Mouse (Mus musculus) cerebellum, adult 11-12 months (tissue): Measurements from ENCODE around the gene Klhdc2.

Experiments used
- DNase-seq: peaks from one replicate; pipeline ENCODE4 v3.0.0; 2022

Klhdc2 gene

GRCm38 (mm10) chr12:69296511-69297410, at the start of gene Klhdc2:
Gene Klhdc2, plus strand, starts transcription at chr12:69296681.
- peak; percentile 92 for DNase-seq

DNA sequence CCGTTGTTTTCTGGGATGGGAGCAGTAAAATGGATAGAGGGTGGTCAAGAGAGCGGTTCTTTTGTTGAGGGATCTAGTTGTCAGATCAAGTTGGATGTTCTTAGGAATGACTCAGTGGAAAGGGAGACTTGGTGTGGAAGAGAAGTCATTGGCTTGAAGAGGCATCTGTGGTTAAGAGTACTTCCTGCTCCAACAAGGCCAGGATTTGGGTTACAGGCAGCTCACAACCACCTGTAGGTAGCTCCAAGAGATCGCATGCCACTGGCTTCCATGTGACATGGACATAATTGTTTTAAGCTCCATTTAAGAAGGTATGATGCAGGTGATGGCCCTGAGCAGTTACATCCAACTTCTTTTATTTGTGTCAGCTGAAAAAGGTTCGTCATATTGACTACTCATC, 46.7 kb upstream of the Klhdc2 start:
- no peak for DNase-seq

GRCm38 (mm10) chr12:69250756-69251155, 45.7 kb upstream of the Klhdc2 start:
- no peak for DNase-seq

- DNase-seq = no peak
These were observed 42.7 kb upstream of the Klhdc2 start for GRCm38 (mm10) chr12:69253806-69254205.

DNA sequence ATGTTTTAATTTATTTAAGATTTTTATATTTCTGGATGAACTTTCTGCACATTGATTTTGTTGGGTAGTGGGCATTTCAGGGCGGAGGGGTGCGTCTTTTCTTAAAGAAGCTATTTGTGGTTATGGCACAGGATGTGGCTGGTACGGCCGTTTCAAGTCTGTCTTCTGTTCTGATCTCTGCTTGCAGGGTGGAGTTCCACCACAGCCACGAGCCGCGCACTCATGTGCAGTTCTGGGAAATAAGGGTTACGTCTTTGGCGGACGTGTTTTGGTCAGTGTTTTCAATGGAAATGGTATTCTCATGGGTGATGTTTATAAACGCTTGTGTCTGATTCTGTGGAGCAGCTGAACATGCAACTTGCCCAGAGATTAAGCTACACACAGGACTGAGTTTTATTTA, 38.6 kb upstream of the Klhdc2 start:
- no peak for DNase-seq

DNA sequence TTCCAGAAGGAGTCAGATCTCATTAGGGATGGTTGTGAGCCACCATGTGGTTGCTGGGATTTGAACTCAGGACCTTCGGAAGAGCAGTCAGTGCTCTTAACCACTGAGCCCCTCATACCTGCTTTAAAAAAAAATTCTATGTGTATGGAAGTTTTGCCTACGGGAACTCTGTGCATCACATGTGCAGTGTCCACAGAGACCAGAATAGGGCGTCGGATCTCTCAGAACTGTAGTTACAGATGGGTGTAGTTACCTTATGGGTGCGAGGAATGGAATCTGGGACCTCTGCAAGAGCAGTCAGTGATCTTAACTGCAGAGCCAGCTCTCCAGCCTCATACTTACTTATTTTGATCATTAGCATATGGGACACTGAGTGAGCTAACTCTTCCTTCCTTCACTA, 34.2 kb upstream of the Klhdc2 start:
- no peak for DNase-seq

DNA sequence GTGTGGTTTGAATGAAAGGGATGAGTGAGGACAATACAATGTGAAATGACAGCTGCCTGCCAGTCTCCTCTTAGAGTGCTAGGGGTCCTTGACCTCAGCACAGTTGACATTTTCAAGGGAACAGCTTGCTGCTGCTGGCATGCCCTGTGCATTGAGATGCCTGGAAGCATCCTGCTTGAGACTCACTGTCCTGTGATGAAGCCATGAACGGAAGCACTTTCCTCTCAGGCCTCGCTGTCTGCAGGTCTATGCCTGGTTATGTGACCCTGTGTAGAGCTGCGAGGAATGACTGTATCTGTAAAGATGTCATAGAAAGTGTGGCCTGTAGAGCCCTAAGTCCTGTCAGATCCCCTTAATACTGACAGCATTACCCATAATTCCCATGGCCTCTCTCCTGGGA, 31.4 kb upstream of the Klhdc2 start:
- DNase-seq = no peak

- DNase-seq = no peak
These were observed 28.4 kb upstream of the Klhdc2 start for GRCm38 (mm10) chr12:69267956-69268632.

- no peak for DNase-seq
These were observed 27.5 kb upstream of the Klhdc2 start for GRCm38 (mm10) chr12:69268956-69269355.

DNA sequence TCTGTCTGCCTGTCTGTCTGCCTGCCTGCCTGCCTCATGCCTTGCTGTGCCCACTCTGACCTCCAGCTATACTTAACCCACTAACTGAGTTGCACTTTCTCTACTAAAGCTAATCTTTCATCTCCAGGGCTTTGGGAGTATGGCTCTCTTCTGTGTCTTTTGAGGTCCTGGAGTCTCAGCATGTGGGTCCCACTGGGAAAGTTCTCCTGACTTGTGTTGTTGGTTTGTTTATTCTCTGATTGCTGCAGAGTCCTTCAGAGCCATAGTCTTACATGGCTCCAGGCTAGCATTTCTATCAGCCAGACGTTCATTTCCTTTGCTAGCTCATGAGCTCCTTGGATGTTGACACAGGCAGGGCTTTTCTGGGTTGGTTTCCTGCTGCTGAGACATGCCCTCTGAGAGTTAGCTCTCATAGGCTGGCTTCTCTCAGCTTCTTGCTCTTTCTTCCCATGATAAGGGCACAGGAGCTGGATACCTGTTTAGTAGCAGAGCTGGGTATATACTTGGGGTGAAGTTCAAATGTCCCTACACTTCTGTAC, 16.5 kb upstream of the Klhdc2 start:
- DNase-seq = no peak

GRCm38 (mm10) chr12:69280915-69281314, 15.6 kb upstream of the Klhdc2 start:
- DNase-seq = no peak

DNA sequence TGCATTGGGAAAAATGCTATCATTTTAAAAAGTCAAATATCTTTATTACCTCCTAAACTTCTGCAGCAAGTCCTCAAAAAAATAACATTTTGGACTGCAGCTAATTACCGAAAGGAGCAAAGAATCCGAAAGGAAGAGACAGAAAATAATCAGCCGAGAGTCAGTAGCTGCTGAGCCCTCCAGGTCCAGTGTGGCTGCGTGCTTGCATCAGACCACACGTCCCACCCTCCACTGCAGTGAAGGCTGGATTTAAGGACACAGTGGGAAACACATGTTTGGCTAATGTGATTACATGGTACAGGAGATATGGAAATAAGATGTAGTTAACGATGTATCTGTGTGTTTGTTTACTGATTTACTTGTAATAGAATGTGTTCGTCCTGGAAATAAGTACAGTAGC, 13.3 kb upstream of the Klhdc2 start:
- DNase-seq = no peak

DNA sequence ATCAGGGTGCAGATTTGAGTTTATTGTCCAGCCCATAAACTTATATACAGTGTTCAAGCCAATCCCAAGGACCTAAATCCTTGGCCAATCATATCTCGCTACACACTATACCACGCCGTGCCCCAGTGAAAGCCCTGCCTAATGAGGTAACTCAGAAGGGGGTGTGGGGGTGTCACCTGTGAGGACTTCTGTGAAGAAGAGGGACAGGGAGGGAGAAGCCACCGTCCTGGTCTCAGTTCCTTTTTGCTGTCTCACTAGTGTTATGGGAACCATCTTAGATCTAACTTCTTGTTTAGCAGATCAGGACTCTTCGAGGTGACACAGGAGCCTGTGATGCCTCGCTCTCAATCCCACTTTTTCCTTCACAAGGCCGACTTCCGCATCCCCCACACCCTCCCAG, 8.9 kb upstream of the Klhdc2 start:
- DNase-seq = no peak

DNA sequence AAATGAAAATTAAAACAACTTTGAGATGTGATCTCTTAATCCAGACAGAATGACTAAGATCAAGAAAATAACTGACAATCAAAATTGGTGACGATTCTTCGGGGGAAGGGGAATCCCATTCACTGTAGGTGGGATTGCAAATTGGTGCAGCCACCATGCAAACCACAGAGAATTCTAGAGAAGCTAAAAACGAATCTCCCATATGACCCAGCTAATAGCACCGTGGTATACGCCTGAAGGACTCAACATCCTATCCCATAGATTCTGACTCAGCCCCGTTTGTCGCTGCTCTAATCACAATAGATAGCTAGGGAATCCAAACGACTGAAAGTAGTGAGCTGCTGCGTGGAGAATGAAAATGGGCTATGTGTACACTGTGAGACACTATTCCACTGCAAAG, 7.8 kb upstream of the Klhdc2 start:
- no peak for DNase-seq

GRCm38 (mm10) chr12:69292401-69292800, 4.1 kb upstream of the Klhdc2 start:
- no peak for DNase-seq

- DNase-seq = no peak
These were observed 2.7 kb upstream of the Klhdc2 start for GRCm38 (mm10) chr12:69293815-69294214.

GRCm38 (mm10) chr12:69294936-69295335, 1.5 kb upstream of the Klhdc2 start:
- DNase-seq = no peak

- peak; percentile 39 for DNase-seq
These were observed 830 bp upstream of the Klhdc2 start for GRCm38 (mm10) chr12:69295651-69296050.

DNA sequence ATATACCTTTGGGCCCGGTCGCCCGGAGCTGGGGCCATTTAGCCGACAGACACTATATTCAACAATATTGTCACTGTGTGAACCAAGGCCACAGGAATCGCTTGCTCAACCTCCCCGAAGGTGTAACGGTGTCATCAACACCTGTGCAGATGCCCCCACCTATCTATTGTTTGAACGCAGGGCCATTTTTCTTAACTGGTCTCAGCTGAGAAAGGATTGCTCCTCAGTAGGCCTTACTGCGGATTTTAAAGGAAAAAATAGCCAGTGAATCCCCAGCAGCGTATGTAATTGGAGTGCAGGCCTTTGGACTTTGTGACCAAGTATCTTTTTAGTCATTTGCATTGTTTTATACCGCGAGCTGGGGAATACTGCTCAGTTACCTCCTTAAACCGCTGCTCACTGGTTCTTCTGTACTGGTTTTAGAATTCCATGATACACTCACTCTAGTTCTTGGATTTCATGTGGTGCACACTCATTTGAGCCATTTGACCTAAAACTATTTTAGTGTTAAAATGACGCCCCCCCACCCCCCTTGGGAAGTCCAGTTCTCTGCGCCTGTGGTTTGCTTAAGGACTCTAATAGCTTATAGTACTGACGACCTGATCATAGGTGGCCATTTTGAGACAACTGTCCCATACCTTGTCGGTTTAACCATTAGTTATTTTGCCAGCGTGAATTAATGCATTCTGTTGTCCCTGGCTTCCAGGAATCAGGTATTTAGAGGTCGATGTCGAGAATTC, 1.1 kb downstream of the Klhdc2 start:
- DNase-seq = no peak

GRCm38 (mm10) chr12:69298281-69298680, 1.8 kb downstream of the Klhdc2 start:
- DNase-seq = no peak

DNA sequence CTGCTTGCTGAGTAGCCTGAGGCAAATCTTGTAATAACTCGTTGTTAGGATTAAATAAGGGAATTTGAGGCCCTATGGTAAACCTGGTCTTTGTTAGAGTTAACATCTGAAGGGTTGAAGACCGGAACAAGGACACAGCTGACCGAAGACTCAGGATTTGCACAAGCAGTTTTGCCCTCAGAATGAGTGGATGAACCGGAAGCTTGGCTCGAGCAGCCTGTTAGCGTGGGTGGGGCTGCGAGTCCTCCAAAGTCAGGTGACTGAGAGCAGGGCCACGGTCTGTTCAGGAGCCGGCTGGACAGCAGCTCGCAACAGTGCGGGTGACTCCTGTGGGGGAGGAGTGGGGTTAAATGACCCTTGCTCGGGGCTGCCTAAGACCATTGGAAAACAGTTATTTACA, 2.8 kb downstream of the Klhdc2 start:
- DNase-seq = peak; percentile 32

DNA sequence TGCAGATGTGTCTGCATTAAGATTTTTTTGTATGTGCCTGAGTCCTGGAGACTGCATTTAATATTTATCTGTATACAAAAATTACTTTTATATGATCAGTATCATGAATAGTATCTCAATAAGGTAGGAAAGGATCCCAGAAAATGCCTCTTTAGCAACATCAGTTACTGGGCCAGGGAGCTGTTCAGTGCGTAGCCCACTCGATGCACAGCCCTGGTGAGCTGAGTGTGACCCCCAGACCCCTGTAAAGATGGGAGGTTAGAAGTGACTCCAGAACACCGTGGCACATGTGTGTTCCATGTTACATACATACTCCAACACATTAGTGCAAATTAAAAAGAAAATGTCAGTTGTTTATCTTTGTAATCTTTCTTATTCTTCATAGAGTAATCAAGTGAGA, 3.4 kb downstream of the Klhdc2 start:
- no peak for DNase-seq

DNA sequence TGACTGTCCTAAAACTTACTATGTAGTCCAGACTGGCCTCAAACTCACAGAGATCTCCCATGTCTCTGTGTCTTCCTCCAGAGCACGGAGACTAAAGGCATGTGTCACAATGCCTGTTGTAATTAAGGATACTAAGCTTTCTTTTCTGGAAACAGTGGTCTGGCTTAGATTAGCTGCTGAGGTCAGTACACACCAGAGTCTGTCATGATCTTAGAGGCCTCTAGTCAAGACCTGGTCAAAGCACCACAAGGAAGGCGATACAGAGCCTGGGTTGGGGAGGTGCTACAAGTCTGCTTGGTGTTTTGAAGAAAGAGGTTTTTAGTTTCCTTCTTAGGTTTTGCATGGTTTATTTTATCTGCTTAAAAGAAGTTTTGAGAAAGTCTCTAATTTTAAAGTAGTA, 3.9 kb downstream of the Klhdc2 start:
- DNase-seq = no peak
